Mouse (Mus musculus) activated CD4-positive, CD25-positive, alpha-beta regulatory T cell, adult 4 months (primary cell): Measurements from ENCODE around the gene Eya2. TPM values are rescaled to one million over a fixed set of nuclear protein-coding genes. Genes with fewer than 3 reads are reported as not detected.
A peak's percentile ranks its signal among the peaks of the same experiment; 100 is the strongest.

ENCODE experiments used
- ATAC-seq: one replicate; pipeline ENCODE4 v1.8.0; 2017
- polyA plus RNA-seq, 2 experiments: library from polyadenylated mRNA; unstranded; fragments of 100-300 nt; shearing (Covaris generic); gene quantifications; one replicate each; pipeline ENCODE4 v1.2.1; 2017

Eya2 gene
- polyA plus RNA-seq, 2 experiments from 2014 or later: 4.7 to 8.1 TPM

GRCm38 (mm10) chr2:165653001-165653921, 58.4 kb downstream of the Eya2 start:
- ATAC-seq: peak; percentile 31

- ATAC-seq: no peak
Observed at GRCm38 (mm10) chr2:165654151-165654550, 59.3 kb downstream of the Eya2 start.

GRCm38 (mm10) chr2:165654696-165655491, 60.1 kb downstream of the Eya2 start:
- ATAC-seq: peak; percentile 97

GRCm38 (mm10) chr2:165656541-165656940, 61.7 kb downstream of the Eya2 start:
- ATAC-seq: no peak

- ATAC-seq: no peak
Observed at GRCm38 (mm10) chr2:165656956-165657355, 62.1 kb downstream of the Eya2 start.

GRCm38 (mm10) chr2:165659552-165659951, 64.7 kb downstream of the Eya2 start:
- no peak for ATAC-seq

GRCm38 (mm10) chr2:165663266-165663665, 68.4 kb downstream of the Eya2 start:
- ATAC-seq: no peak

- ATAC-seq: no peak
Observed at GRCm38 (mm10) chr2:165664648-165665047, 69.8 kb downstream of the Eya2 start.

GRCm38 (mm10) chr2:165665176-165665575, 70.3 kb downstream of the Eya2 start:
- no peak for ATAC-seq

- ATAC-seq: no peak
Observed at GRCm38 (mm10) chr2:165667096-165667495, 72.3 kb downstream of the Eya2 start.

GRCm38 (mm10) chr2:165682719-165683118, 87.9 kb downstream of the Eya2 start:
- ATAC-seq: no peak

- ATAC-seq: no peak
Observed at GRCm38 (mm10) chr2:165687516-165687915, 92.7 kb downstream of the Eya2 start.

GRCm38 (mm10) chr2:165688896-165689295, 94.1 kb downstream of the Eya2 start:
- ATAC-seq: no peak

- ATAC-seq: no peak
Observed at GRCm38 (mm10) chr2:165691016-165691415, 96.2 kb downstream of the Eya2 start.

GRCm38 (mm10) chr2:165692944-165693660, 98.3 kb downstream of the Eya2 start:
- no peak for ATAC-seq

- no peak for ATAC-seq
Observed at GRCm38 (mm10) chr2:165694767-165695166, 99.9 kb downstream of the Eya2 start.

GRCm38 (mm10) chr2:165700252-165700908, 105.5 kb downstream of the Eya2 start:
- no peak for ATAC-seq

- ATAC-seq: no peak
Observed at GRCm38 (mm10) chr2:165703033-165703805, 108.4 kb downstream of the Eya2 start.

GRCm38 (mm10) chr2:165708266-165708665, 113.4 kb downstream of the Eya2 start:
- no peak for ATAC-seq

- ATAC-seq: no peak
Observed at GRCm38 (mm10) chr2:165716688-165717087, 121.9 kb downstream of the Eya2 start.
